ENCODE assay signal across 9 mouse cellular contexts in genomic region chr4:140788983-140789382, GRCm38 (mm10). TPM values are rescaled to one million over a fixed set of nuclear protein-coding genes. Genes with fewer than 3 reads are reported as not detected.
DNase-seq lines count a peak whose midpoint lies in the region; ATAC-seq and TF ChIP-seq lines count a peak whose summit lies in the region.
"Had no signal": no experiment of that assay in that cellular context is flagged by ENCODE, and none has a peak within 500 bp of the region (broad histone marks: within the 10 kb centered on the region; RNA-seq: fewer than 3 reads in every experiment).

No protein-coding gene starts in this region.

- H3K27ac ChIP-seq in midbrain, embryonic 10.5 days (replicated peaks) = no peak overlapping the region
- no peak overlapping the region for H3K27ac ChIP-seq in midbrain, embryonic 16.5 days (ENCODE audit: low read length)
- H3K27ac ChIP-seq in limb, embryonic 14.5 days (replicated peaks; ENCODE audit: low read depth, low read length) = no peak overlapping the region
- H3K27ac ChIP-seq: neural tube, embryonic 12.5 days had no signal

- no peaks in the 10 kb centered on the region; the same call in 1 of the 2 replicates for H3K4me1 ChIP-seq in midbrain, embryonic 10.5 days
- H3K4me1 ChIP-seq in midbrain, embryonic 16.5 days (ENCODE audit: control insufficient read depth, insufficient read depth, low read length) = no peaks in the 10 kb centered on the region
- no peaks in the 10 kb centered on the region for H3K4me1 ChIP-seq in limb, embryonic 14.5 days (ENCODE audit: control insufficient read depth, insufficient read depth, low read length)
- H3K4me1 ChIP-seq: neural tube, embryonic 12.5 days had no signal

- WGBS in midbrain, embryonic 10.5 days = 49% methylated on average over 6 of the region's 6 CpGs
- 41% methylated on average over 6 of the region's 6 CpGs for WGBS in midbrain, embryonic 16.5 days
- WGBS in limb, embryonic 14.5 days = 40% methylated on average over 6 of the region's 6 CpGs

- peak; percentile 69 for DNase-seq in midbrain, embryonic 10.5 days (ENCODE audit: low spot score)
- peak; percentile 14 for DNase-seq in adipocyte (ENCODE audit: low spot score)
- DNase-seq in embryo, embryonic 10 days (ENCODE audit: low spot score) = peak; percentile 78
- DNase-seq in limb, embryonic 14.5 days (ENCODE audit: low spot score) = peak; percentile 43
- peak; percentile 75 to 81 for DNase-seq in thymus, postnatal 36 days

- H3K9me3 ChIP-seq in midbrain, embryonic 10.5 days (replicated peaks) = 0 out of 2 replicates have a peak, but pooled peaks cover 7% of the 10 kb centered on the region
- no peaks in the 10 kb centered on the region for H3K9me3 ChIP-seq in midbrain, embryonic 16.5 days (replicated peaks; ENCODE audit: control insufficient read depth, low read length, poor library complexity, severe bottlenecking)
- no peaks in the 10 kb centered on the region for H3K9me3 ChIP-seq in limb, embryonic 14.5 days (ENCODE audit: control insufficient read depth, low read length)

- no peak overlapping the region for H3K4me3 ChIP-seq in midbrain, embryonic 10.5 days
- H3K4me3 ChIP-seq in midbrain, embryonic 16.5 days (ENCODE audit: low read depth, low read length) = no peak overlapping the region
- no peak overlapping the region for H3K4me3 ChIP-seq in limb, embryonic 14.5 days (replicated peaks; ENCODE audit: low read length)
- H3K4me3 ChIP-seq: neural tube, embryonic 12.5 days had no signal

- no peak for TF ChIP-seq POLR2A in limb, embryonic 14.5 days (IDR thresholded peaks at IDR 0.05; ENCODE audit: borderline replicate concordance, extremely low read depth, insufficient read depth, insufficient read length)

- no peak overlapping the region for H3K4me2 ChIP-seq in midbrain, embryonic 16.5 days (ENCODE audit: low read length)
- no peak overlapping the region for H3K4me2 ChIP-seq in limb, embryonic 14.5 days (replicated peaks; ENCODE audit: low read depth, low read length, severe bottlenecking)
- H3K4me2 ChIP-seq: neural tube, embryonic 12.5 days had no signal

- H3K36me3 ChIP-seq in midbrain, embryonic 10.5 days = no peaks in the 10 kb centered on the region
- no peaks in the 10 kb centered on the region for H3K36me3 ChIP-seq in midbrain, embryonic 16.5 days (ENCODE audit: control insufficient read depth, insufficient read depth, low read length)
- H3K36me3 ChIP-seq in limb, embryonic 14.5 days (ENCODE audit: control insufficient read depth, insufficient read depth, low read length) = no peaks in the 10 kb centered on the region
- H3K36me3 ChIP-seq: neural tube, embryonic 12.5 days had no signal

- H3K9ac ChIP-seq in midbrain, embryonic 16.5 days (ENCODE audit: low read depth, low read length) = no peak overlapping the region
- H3K9ac ChIP-seq in limb, embryonic 14.5 days (ENCODE audit: low read depth, low read length, severe bottlenecking) = no peak overlapping the region
- H3K9ac ChIP-seq: neural tube, embryonic 12.5 days had no signal

- no peak for ATAC-seq in midbrain, embryonic 16.5 days
- ATAC-seq in inflammation-experienced regulatory T-cells, adult 6 months = peak; percentile 50
- no peak; the same call in 1 of the 2 replicates for ATAC-seq in limb, embryonic 14.5 days (ENCODE audit: low FRiP score, low read depth)
- peak; percentile 66 for ATAC-seq in neutrophil, adult 5-6 weeks (ENCODE audit: extremely low read depth, insufficient number of reproducible peaks, low FRiP score, poor library complexity, severe bottlenecking)

- no peaks in the 10 kb centered on the region for H3K27me3 ChIP-seq in midbrain, embryonic 10.5 days (ENCODE audit: low read depth, poor library complexity, severe bottlenecking)
- no peaks in the 10 kb centered on the region for H3K27me3 ChIP-seq in midbrain, embryonic 16.5 days (ENCODE audit: control insufficient read depth, insufficient read depth, low read depth, low read length)
- no peaks in the 10 kb centered on the region for H3K27me3 ChIP-seq in limb, embryonic 14.5 days (ENCODE audit: control insufficient read depth, insufficient read depth, low read length)
- H3K27me3 ChIP-seq: neural tube, embryonic 12.5 days had no signal

RNA-seq across cellular contexts. Expression of gene Padi4, which starts 14.9 kb away (rescaled TPM):
- polyA plus RNA-seq in midbrain, embryonic 10.5 days (2016; fragmentation: Nextera tagmentation; extraction: Ambion mirVana) = 0.54 and 0.55 TPM in 2 replicates
- 0.20 and 0.25 TPM in 2 replicates for polyA plus RNA-seq in midbrain, embryonic 16.5 days (2015; fragmentation: Nextera tagmentation; extraction: Ambion mirVana)
- 1 to 10 TPM in 1 of 3 experiments, under 1 TPM in 2; 0.82 to 3.4 (median 0.96) TPM for polyA plus RNA-seq in inflammation-experienced regulatory T-cells, adult 6 months (2017; shearing (Covaris generic))
- 0.10 and 0.11 TPM in 2 replicates for polyA plus RNA-seq in limb, embryonic 14.5 days (2012; rRNA removed)
- polyA plus RNA-seq in limb, embryonic 14.5 days (2014; fragmentation: Nextera tagmentation; extraction: Ambion mirVana) = not detected in 2 replicates
- 148 and 162 TPM in 2 replicates for total RNA-seq in neutrophil, adult 5-6 weeks (2017)

RNA-seq across cellular contexts. Expression of gene Padi3, which starts 21.5 kb away (rescaled TPM):
- 0.10 and 0.15 TPM in 2 replicates for polyA plus RNA-seq in midbrain, embryonic 10.5 days (2016; fragmentation: Nextera tagmentation; extraction: Ambion mirVana)
- polyA plus RNA-seq in midbrain, embryonic 16.5 days (2015; fragmentation: Nextera tagmentation; extraction: Ambion mirVana) = not detected in 2 replicates
- not detected for polyA plus RNA-seq in inflammation-experienced regulatory T-cells, adult 6 months (2017; shearing (Covaris generic))
- polyA plus RNA-seq in limb, embryonic 14.5 days (2012; rRNA removed) = 0.28 and 0.30 TPM in 2 replicates
- polyA plus RNA-seq in limb, embryonic 14.5 days (2014; fragmentation: Nextera tagmentation; extraction: Ambion mirVana) = 0.08 and 0.21 TPM in 2 replicates
- not detected in 2 replicates for total RNA-seq in neutrophil, adult 5-6 weeks (2017)
- polyA plus RNA-seq: neural tube, embryonic 12.5 days had no signal

RNA-seq across cellular contexts. Expression of gene Padi6, which starts 46.5 kb away (rescaled TPM):
- polyA plus RNA-seq in midbrain, embryonic 10.5 days (2016; fragmentation: Nextera tagmentation; extraction: Ambion mirVana) = 0.05 TPM in 1 of 2 replicates, not detected in the other
- not detected in 2 replicates for polyA plus RNA-seq in midbrain, embryonic 16.5 days (2015; fragmentation: Nextera tagmentation; extraction: Ambion mirVana)
- not detected for polyA plus RNA-seq in inflammation-experienced regulatory T-cells, adult 6 months (2017; shearing (Covaris generic))
- polyA plus RNA-seq in limb, embryonic 14.5 days (2012; rRNA removed) = not detected in 2 replicates
- polyA plus RNA-seq in limb, embryonic 14.5 days (2014; fragmentation: Nextera tagmentation; extraction: Ambion mirVana) = not detected in 2 replicates
- 0.12 TPM in 1 of 2 replicates, not detected in the other for total RNA-seq in neutrophil, adult 5-6 weeks (2017)
- polyA plus RNA-seq: neural tube, embryonic 12.5 days had no signal

RNA-seq across cellular contexts. Expression of gene Padi1, which starts 56.6 kb away (rescaled TPM):
- 0.04 and 0.06 TPM in 2 replicates for polyA plus RNA-seq in midbrain, embryonic 10.5 days (2016; fragmentation: Nextera tagmentation; extraction: Ambion mirVana)
- 0.07 and 0.09 TPM in 2 replicates for polyA plus RNA-seq in midbrain, embryonic 16.5 days (2015; fragmentation: Nextera tagmentation; extraction: Ambion mirVana)
- under 1 TPM in 2 of 3 experiments, not detected in 1; 0.28 to 0.36 TPM for polyA plus RNA-seq in inflammation-experienced regulatory T-cells, adult 6 months (2017; shearing (Covaris generic))
- polyA plus RNA-seq in limb, embryonic 14.5 days (2012; rRNA removed) = 0.19 and 0.25 TPM in 2 replicates
- 0.10 and 0.12 TPM in 2 replicates for polyA plus RNA-seq in limb, embryonic 14.5 days (2014; fragmentation: Nextera tagmentation; extraction: Ambion mirVana)
- 0.49 and 0.81 TPM in 2 replicates for total RNA-seq in neutrophil, adult 5-6 weeks (2017)

Comparison
In these comparisons a context has a peak if more than half of its experiments do, and no peak if none do; other contexts are left out.
1. DNase-seq: peak in every context shown above with its lines; median percentile 78 in embryo, embryonic 10 days; 78 in thymus, postnatal 36 days; 69 in midbrain, embryonic 10.5 days; 43 in limb, embryonic 14.5 days; 14 in adipocyte.
2. ATAC-seq: peak in inflammation-experienced regulatory T-cells, adult 6 months (single experiment) and neutrophil, adult 5-6 weeks (single experiment); none in midbrain, embryonic 16.5 days (single experiment) and limb, embryonic 14.5 days (single experiment).